Mouse (Mus musculus) ES-CJ7 (cell line): ENCODE measurements around the gene Ociad2.
"Not testable (repeated sequence)": the region's sequence is repeated elsewhere in the genome, so short reads cannot be mapped to it uniquely, and the experiment has no call there.

ENCODE experiments used
- DNase-seq: peaks from one replicate; pipeline ENCODE4 v3.0.0; 2011; ENCODE audit warnings: low read depth, low spot score

Gene Ociad2

DNA sequence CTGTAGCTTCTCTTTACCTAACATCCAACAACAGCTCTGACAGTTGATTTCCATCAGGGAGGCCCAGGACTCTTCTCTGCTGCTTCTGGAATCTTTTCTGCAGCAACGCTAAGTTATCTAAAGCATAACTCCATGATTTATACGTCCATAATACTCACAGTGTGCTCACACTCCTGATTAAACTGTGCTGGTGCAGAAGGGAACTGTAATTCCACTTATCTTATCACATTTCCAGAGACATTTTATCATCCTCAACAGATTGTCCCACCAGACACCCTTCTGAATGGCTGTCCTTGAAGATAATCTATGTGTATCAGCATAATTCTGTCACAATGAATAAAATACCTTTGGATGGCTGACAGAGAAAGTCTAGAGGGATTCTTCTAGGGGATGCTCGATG is 13.2 kb upstream of the Ociad2 start:
- DNase-seq = no peak

DNA sequence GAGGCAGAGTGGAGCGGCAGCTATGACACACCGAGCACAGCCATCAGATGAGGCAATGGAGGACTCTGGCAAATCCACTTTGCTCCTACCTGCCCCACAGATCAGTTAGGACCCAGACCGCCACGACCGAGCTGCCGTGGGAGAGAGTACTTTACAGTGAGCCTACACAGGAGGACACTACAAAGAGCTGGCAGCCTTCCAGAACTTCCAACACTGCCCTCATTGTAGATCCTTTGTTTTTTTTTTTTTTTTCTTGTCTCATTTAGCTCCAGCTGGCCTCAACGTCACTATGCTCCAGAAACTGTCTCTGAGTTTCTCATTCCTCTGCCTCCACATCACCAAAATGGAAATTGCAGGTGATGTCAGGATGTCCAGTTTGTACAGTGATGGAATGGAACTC is 12.7 kb upstream of the Ociad2 start:
- DNase-seq = no peak

DNA sequence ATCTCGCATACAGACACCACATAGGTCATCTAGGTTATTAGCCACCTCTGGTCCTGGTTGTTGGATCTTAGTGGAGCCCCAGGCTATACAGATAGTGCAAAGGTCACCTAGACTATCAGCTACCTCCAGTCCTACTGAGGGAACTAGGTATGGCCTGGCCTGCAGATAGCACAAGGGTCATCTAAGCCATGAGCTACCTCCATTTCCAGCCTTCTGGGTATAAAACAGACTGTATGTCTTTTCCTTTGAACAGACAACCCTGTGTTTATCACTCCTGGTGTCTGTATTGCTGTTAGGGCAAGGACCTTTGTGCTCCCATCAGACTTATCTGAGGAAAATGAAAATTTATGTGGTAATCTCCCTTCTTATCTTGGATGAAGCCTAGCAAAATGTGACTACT is 11.0 kb upstream of the Ociad2 start:
- DNase-seq = no peak

DNA sequence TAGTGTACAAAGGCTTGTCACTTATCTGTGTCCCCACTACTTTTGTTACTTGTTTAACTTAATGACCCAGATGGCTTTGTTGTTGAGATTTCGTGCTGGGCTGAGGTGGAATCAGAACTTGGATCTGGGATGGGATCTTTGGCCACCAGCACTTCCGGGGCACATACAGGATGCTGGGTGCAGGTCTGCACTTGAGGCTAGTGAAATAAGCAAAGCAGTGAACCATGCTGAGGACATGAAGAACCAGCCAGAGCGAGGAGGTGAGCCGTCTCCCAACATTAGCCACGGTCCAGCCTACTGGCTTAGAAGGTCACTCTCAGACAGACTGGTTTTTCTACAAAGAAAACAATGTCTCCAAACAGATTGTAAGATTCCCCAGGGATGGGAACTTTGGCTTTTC is 8.7 kb upstream of the Ociad2 start:
- DNase-seq = no peak

DNA sequence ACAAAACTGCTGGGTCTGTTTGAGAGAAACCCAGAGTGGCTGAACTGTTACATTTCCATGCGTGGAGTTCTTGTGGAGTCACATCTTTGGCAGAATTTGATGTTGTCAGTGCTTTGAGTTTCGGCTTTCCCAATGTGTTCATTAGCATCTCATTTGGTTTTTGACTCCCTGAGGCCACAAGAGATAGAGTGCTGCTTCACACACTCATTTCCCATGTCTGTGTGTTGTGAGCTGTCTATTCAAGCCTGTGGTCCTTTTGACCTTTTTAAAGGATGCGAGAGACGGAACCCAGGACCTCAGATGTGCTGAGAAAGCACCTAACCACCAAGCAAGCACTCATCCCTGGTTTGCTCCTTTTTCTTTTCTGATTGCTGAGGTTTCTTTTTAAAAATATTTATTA is 4.4 kb upstream of the Ociad2 start:
- DNase-seq = no peak

DNA sequence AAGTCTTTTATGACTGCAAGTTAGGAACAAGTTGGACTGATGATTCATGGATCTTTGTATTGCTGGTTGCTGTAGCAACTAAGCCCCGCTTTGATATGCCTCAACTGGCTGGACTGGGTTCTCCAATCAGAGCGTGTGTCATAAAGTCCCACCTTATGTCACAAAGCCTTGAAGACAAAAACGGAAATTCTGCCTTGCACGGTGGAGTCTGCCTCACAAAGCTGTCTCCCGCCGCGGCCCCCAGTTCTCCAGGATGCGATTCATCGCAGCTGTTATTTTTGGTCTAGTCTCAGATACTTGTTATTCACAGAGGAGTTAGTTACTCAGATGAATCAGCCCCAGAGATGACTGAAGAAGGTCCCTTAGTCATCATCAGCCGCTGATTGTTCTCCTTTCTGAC is 3.5 kb upstream of the Ociad2 start:
- DNase-seq = no peak

DNA sequence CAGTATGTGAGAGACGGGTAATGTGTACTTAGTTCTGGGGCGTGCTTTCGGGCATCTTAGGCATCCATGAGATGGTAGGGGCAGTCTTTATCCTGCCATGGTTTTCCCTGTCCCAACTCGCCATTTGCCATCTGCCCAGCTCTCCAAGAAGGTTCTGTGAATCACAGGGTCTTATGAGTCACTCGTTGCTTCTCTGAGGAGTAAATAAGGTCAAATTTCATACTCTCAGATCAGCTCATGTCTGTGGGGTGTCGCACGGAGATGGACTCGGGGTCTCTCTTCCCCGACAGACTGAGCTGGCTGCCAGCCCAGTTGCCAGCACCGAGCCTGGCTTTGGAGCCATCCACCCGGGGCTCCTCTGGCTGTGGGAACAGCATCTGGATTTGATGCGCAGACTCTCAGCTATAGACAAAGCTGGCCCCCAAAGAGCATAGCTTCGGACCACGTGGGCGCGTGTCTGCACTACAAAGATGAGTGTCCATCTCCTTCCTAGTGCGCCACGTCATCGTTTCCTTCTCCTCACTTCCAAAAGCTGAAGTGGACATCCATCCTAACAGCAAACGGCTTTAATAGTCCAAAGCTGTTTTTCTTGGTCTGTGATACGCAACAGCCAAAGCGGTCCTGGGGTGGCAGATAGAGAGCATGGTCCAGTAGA is 2.0 kb upstream of the Ociad2 start:
- DNase-seq = no peak

DNA sequence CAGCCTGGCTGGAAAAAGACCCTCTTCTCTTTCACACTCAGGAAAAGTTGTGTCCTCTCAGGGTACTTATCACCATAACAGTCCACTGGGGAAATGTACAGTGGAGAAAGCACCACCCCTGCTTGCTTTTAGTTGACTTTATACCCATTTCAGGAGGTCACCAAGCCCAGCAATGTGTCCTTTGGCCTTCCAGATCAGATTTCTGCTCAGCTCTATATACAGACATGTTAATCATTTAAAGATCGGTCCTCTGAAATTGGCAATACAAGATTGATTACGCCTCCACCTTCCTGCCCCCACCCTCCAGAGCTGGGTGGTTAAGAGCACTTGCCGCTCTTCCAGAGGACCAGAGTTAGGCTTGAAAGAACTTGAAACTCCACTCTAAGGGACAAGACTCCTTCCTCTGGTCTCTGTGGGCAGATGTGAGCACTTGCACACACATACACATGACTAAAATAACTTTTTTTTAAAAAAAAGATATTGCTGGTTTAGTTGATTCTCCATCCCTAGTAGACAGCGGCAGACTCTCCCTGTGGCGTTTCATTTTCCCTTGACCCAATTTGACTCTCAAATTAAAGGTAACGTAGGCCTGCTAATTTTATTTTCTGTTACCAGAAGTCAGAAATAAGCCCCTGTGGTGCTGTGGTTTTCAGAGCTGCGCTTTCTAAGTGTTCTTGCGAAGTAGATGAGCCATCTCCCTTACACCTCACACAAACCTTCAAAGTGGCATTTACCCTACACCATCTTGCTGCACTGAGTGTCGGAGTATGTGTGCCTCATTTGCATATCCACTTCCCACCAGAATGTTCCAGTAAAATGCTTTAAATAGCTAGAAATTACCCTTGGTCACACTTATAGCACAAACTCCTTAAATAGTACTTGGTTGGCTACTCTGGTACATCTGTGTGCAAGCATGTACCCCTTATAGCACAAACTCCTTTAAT is 777 bp downstream of the Ociad2 start:
- no peak for DNase-seq

DNA sequence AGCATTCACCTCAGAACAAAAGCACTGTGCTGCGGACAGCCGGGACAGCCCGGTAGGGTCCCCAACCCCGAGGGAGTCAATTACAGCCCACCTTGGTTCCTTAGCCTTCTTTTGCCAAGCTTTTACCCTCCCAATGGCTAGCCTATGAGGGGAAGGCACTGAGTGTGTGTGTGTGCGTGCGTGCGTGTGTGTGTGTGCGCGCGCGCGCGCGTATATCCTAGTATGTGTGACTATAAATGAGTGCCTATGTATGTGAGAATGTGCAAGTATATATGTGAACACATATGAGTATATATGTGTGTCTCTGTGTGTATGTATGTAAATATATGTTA is 2.0 kb downstream of the Ociad2 start:
- no peak for DNase-seq

DNA sequence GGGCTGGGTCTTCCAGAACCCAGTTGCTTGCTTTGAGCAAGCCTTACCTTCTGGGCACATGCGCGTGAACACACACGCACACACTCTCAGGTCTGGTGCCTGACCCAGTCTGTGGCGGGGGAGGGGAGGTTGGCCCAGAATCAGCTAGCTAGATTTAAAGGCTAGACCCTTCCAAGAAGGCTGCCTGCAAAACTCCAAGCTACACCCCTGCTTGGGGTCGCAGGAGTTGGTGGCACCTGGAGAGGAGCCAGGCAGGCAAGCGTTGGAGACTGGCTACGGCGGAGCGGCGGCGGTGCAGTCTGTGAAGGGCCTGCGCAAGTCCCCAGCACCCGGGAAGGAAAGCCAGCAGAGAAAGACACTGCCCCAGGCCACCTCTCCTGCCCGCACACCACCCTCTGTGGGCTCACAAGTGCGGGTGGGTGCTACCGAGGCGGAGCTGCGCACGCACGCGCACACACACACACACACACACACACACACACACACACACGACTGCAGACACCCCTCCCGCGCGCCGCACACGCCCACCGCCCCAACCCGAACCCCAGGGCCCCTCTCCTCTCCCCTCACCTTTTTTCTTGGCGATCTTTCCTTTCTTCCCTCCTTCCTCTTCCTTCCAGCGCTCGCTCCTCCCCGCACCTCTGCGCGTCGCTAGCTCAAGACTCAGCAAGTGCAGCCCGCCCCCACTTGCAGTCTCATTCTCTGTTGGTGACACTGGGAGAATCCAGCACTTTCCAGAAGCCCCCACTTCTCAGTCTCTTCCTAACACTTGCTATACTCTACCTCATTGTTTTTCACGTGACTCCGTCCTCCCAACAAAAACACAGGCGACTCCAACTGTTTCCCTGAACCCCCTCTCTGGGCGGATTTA is 2.6 kb downstream of the Ociad2 start:
- DNase-seq = peak; percentile 28

DNA sequence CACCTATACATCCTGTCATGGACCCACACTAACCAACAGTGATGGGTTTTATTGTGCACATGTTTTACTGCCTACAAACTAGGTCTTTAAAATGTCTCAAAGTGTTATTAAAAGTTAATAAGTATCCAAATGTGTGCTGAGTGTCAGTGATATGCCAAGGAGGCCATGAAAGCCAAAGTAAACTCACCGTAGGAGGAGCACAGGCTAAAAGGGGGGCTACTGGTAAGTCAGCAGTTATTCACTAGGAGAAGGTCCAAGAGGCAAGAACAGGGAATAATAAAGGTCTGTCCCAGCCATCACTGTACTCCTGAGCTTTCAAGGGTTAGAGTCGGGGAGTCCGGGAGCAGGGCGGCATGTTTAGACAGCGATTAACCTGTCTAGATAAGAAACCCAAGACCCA is 4.4 kb downstream of the Ociad2 start:
- DNase-seq = no peak

DNA sequence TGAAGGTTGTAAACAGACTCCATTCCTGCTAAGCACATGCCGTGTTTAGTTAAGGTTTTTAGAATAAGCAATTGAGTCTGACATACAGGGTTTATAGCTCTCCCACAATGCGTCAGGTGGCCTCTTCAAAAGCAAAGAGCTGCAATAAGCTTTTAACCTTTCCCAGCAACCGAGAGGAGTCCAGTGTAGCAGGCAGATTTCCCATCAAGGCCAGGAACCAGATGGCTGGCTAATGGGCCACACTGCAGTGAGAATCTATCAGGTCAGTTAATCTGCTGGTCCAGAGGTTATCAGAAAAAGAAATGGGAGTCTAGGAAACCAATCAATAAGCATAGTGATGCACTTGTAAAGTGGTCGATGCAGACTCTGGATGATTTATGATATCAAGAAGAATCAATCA is 9.8 kb downstream of the Ociad2 start:
- DNase-seq = no peak

DNA sequence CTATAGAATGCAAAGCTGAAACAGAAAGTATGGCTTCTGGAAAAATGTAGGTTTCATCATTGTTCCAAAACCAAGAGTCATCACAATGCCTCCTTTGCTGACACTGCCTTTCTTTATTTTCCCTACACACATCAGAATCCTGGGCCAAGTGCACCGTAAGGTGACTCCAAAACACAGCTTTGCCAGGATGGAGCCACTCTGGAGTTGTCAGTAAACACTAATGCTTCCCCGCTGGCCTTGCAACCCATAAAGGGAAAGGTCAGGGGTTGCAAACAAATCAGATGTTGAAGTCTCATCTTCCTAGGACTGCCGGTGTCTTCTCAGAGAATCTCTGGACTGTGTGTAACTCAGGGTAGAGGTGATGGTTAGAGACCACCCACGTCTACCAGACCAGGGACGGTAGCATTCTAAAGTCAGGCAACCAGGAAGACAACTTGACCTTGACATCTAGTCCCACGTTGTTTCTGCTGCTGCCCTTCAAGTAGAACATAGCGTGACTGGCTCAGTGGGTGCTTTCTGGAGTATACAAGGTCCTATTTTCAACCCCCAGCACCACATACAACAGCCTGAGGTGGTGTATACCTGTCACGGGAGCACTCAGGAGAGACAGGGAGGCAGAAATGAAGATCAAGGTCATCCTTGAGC is 16.2 kb downstream of the Ociad2 start:
- no peak for DNase-seq

DNA sequence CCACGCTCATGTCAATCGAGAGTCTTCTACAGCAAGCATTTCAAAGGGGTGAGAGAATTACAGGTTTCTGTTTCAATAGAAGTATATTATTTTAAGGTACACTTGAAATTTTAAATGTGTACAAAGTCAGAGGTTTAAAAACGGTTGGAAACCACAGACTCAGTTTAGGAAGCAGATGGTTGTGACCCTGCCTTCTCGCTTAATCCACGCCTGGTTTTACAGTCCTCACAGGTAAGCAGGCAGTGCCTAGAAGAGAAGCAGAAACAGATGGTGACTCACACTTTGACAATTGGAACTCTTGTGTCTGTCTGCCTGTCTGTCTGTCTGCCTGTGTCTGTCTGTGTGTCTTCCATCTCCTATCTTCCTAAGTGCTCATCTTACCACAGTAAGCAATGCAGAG is 17.2 kb downstream of the Ociad2 start:
- no peak for DNase-seq

DNA sequence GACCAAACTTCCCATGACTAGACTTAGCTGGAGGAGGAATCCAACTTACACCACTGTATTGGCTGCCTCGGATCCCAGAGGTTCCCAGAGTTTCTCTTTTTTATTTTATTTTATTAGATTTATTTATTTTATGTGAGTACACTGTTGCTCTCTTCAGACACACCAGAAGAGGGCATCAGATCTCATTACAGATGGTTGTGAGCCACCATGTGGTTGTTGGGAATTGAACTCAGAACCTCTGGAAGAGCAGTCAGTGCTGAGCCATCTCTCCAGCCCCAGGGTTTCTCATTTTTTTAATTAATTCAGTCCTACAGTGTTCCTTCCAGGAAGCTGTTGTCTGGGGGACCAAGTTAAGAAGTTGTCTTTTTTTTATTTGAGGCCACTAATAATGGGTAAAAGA is 18.1 kb downstream of the Ociad2 start:
- DNase-seq = not testable (repeated sequence)

DNA sequence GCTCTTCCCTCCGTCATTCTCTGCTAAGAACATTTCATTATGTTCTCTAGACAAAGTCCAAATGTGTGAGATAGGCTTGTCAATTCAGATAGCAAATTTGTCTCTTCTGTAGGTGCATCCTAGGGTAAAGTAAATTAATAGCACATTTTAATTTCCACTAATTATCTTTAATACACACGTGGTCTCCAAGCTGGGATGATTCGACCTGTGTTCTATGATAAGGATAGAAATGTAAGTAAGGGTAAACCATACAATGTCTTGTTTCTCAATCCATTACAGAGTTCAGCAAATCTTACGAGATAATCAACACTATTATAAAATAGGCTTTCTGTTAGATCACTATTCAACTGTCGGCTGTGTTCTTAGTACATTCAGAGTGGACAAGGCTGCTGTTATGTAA is 21.5 kb downstream of the Ociad2 start:
- DNase-seq = no peak

DNA sequence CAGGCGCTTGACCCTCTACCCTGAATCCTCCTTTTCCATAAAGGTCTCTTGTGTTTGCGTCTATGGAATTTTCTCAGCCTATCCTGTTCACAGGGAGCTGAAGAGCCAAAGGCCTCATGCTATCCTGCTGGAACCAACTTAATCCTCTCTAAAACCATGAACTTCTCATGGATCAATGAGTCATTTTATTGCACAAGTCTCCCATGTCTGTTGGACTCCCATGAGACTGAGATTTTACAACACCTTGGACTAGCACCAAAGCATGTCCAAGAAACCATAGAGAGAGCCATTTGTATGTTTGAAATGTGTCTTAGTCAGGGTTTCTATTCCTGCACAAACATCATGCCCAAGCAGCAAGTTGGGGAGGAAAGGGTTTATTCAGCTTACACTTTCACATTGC is 26.2 kb downstream of the Ociad2 start:
- no peak for DNase-seq

DNA sequence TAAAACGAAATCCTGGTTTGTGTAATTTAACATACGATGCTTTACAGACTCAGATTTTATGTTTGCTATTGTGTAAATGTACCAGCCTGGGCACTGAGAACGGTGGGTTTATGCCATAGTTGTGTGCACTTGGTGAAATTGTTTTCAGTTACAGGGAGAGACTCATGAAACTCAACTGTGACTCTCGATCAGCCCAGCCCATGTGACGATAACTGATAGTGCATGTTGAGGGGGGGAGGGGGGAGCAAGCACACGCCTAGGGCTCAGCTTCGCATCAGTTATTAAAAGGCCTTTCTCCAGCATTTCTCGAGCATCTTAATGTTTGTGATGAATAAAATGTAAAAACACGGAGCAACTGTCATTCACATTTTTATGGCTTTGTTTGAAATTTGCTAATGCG is 27.2 kb downstream of the Ociad2 start:
- no peak for DNase-seq

DNA sequence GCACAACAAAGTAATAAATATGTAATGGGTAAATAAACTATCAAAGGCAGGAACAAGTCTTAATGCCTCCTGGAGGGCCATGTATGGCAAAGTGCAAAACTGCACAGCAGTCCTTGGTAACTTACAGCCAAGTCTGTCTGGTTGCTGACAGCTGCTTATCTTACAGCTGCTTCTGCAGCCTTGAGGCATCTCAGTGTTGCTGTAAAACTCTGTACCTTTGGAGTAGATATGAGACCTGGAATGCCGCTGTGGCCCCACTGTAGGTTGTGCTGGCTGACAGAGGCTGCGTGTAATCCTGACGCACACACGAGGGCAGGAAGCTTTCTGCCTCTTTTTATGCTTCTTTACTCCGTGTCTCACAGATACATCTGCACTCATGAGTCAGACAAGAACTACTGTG is 29.4 kb downstream of the Ociad2 start:
- no peak for DNase-seq

DNA sequence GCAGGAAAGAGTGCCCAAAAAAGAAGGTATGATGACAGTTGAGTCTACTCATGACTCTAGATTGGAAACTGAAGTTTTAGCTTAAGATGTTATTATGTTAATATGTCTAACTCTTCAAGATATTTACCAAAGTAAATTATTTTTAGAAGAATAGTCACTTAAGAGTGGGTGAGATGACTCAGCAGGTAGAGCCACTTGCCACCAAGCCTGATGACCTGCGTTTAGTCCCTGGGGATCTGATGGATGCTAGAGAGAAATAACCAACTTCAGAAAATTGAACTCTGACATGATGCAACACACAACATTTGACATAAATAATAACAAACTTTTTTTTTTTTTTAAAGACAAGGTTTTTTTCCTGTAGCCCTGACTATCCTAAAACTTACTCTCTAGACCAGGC is 30.4 kb downstream of the Ociad2 start:
- no peak for DNase-seq

DNA sequence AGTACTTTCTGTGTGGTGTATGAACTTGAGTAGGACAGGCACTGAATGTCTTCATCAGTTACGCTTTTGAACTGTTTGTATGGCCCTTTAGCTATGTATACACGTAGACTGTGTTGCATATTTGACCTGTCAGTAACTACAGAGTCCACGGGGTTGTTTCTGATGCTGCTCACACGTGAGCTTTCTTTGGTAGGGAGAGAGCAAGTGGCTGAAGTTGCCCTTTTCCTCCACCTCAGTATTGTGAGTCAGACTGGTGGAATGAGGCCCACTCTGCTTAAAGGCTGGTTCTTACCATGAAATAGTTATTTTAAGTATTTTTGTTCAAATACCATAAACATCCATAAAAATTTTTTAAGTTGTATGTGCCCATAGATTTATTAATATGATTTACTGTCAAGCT is 31.3 kb downstream of the Ociad2 start:
- no peak for DNase-seq

DNA sequence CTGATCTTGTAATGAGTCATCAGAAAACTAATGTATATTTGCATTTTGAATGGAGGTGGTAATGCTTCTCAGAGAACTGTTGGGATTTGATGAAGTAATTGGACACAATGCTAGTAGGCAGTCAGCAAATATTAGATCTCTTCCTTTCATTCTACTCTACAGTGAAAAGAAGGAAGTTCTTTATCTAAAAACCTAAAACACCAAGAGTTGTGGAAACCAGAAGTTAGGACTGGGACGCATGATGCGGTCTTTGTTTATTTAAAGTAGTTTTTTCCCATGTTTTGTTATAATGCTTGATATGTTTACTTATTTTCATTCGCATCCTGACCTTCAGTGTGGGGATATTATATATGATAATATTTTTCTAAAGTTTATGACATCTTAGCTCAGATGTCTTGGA is 33.5 kb downstream of the Ociad2 start:
- DNase-seq = no peak
